Mouse (Mus musculus) heart, embryonic 14.5 days (tissue): ENCODE data around the gene Oprd1. TPM values are rescaled to one million over a fixed set of nuclear protein-coding genes. Genes with fewer than 3 reads are reported as not detected.

Experiments used
- ATAC-seq: fragments of 200-750 bp; cut with Nextera tagmentation; 2 replicates; pipeline ENCODE4 v1.8.0; 2017; ENCODE audit warnings: low read depth, moderate TSS enrichment; ENCODE audit not compliant: insufficient number of reproducible peaks, insufficient read depth, low FRiP score
- H3K27ac ChIP-seq, 2 experiments: fragments of 200-500 bp in 1 of 2; fragments of 300-500 bp in 1 of 2; sonication (generic) in 1 of 2; replicated peaks in 1 of 2; 2 replicates each; pipeline ENCODE4 v1.5.1; 2012 to 2014; ENCODE audit warnings: low read depth in 2 of 2, low read length in 2 of 2, control low read depth in 1 of 2, mild to moderate bottlenecking in 1 of 2, mixed read lengths in 1 of 2; ENCODE audit not compliant: control insufficient read depth in 1 of 2, insufficient read depth in 1 of 2
- H3K27me3 ChIP-seq: fragments of 300-500 bp; sonication (generic); 2 replicates; pipeline ENCODE4 v1.6.1; 2014; ENCODE audit warnings: mild to moderate bottlenecking, low read length, control low read depth; ENCODE audit not compliant: control insufficient read depth, insufficient read depth
- H3K36me3 ChIP-seq: fragments of 300-500 bp; sonication (generic); 2 replicates; pipeline ENCODE4 v1.6.1; 2014; ENCODE audit warnings: mild to moderate bottlenecking, control low read depth, low read length, mixed read lengths; ENCODE audit not compliant: control insufficient read depth, insufficient read depth
- H3K4me1 ChIP-seq, 2 experiments: fragments of 200-500 bp in 1 of 2; fragments of 300-500 bp in 1 of 2; sonication (generic) in 1 of 2; 2 replicates each; pipeline ENCODE4 v1.6.1; 2012 to 2014; ENCODE audit warnings: low read length in 2 of 2, control low read depth in 1 of 2, mixed read lengths in 1 of 2; ENCODE audit not compliant: control insufficient read depth in 2 of 2, insufficient read depth in 2 of 2
- H3K4me2 ChIP-seq: fragments of 300-500 bp; sonication (generic); 2 replicates; pipeline ENCODE4 v1.6.1; 2014; ENCODE audit warnings: mild to moderate bottlenecking, low read length
- H3K4me3 ChIP-seq, 2 experiments: fragments of 200-500 bp in 1 of 2; fragments of 300-500 bp in 1 of 2; sonication (generic) in 1 of 2; 2 replicates each; pipeline ENCODE4 v1.5.1; 2012 to 2014; ENCODE audit warnings: low read length in 2 of 2, mild to moderate bottlenecking in 2 of 2, control low read depth in 1 of 2, low read depth in 1 of 2, moderate library complexity in 1 of 2; ENCODE audit not compliant: control insufficient read depth in 1 of 2, insufficient read depth in 1 of 2
- H3K9ac ChIP-seq: fragments of 300-500 bp; sonication (generic); 2 replicates; pipeline ENCODE4 v1.6.1; 2014; ENCODE audit warnings: mild to moderate bottlenecking, low read length
- H3K9me3 ChIP-seq: fragments of 300-500 bp; sonication (generic); 2 replicates; pipeline ENCODE4 v1.6.1; 2016; ENCODE audit warnings: low read length, control low read depth; ENCODE audit not compliant: control insufficient read depth
- WGBS: fragments of 180-500 bp; shearing (Covaris S2); extraction: QIAGEN DNeasy Blood & Tissue Kit; methylation state at CpG from one replicate; pipeline ENCODE4 v1.1.7; 2014; 5-methylcytosine and 5-hydroxymethylcytosine counted together
- polyA plus RNA-seq: library from polyadenylated mRNA; unstranded; fragments of >200 nt; fragmentation: Nextera tagmentation; extraction: Ambion mirVana; gene quantifications from 2 replicates; pipeline ENCODE4 v1.2.1, GENCODE M21; 2014

Gene Oprd1
- polyA plus RNA-seq, 1 experiment from 2014 or later = 0.50 TPM

GRCm38 (mm10) chr4:132127091-132127490 lies 17.2 kb downstream of the Oprd1 start:
- Histone ChIP-seq H3K4me2 (no peak overlapping the region), H3K4me3 (no peak overlapping the region), H3K27ac (peak overlapping the region in 1 of 2 experiments; percentile 64; a peak in 1 of 4 replicates), H3K4me1 (peaks cover 35 to 49% of the 10 kb centered on the region in 2 experiments), H3K9me3 (no peaks in the 10 kb centered on the region), H3K9ac (no peak overlapping the region), H3K27me3 (no peaks in the 10 kb centered on the region), H3K36me3 (no peaks in the 10 kb centered on the region)
- ATAC-seq = no peak
- 63% methylated on average over 8 of the region's 8 CpGs for WGBS

DNA sequence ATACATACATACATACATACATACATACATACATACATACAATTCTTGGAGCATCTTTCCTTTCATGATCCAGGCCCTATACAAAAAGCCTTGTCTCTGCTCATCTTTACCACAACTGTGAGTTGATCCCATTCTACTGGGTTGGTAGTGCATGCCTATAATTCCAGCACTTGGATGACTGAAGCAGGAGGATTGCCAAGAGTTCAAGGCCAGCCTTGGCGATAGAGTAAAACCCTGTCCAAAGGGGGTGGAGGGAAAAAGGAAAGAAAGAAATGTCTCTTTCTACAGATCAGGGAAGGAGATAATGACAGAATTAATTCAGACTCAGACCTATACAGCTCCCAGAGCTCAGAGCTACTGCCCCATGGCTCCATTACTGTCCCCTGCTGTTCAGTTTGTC lies 21.1 kb downstream of the Oprd1 start:
- Histone ChIP-seq H3K27ac (no peak overlapping the region), H3K9ac (no peak overlapping the region), H3K4me2 (no peak overlapping the region), H3K36me3 (no peaks in the 10 kb centered on the region), H3K4me1 (peaks cover 17 to 18% of the 10 kb centered on the region in 2 experiments), H3K9me3 (no peaks in the 10 kb centered on the region), H3K4me3 (no peak overlapping the region), H3K27me3 (no peaks in the 10 kb centered on the region)
- no peak for ATAC-seq
- 79% methylated on average over 1 of the region's 1 CpGs for WGBS

- Histone ChIP-seq H3K36me3 (no peaks in the 10 kb centered on the region), H3K27me3 (no peaks in the 10 kb centered on the region), H3K9me3 (no peaks in the 10 kb centered on the region), H3K27ac (no peak overlapping the region), H3K4me2 (no peak overlapping the region), H3K4me3 (no peak overlapping the region), H3K9ac (no peak overlapping the region), H3K4me1 (peaks cover 9 to 11% of the 10 kb centered on the region in 2 experiments)
- 79% methylated on average over 5 of the region's 5 CpGs for WGBS
- no peak for ATAC-seq
Measured at GRCm38 (mm10) chr4:132121674-132122073, 22.6 kb downstream of the Oprd1 start.

- Histone ChIP-seq H3K36me3 (no peaks in the 10 kb centered on the region), H3K4me2 (no peak overlapping the region), H3K4me1 (no peaks in the 10 kb centered on the region; a peak in 1 of 4 replicates), H3K9me3 (no peaks in the 10 kb centered on the region), H3K9ac (no peak overlapping the region), H3K4me3 (no peak overlapping the region), H3K27ac (no peak overlapping the region), H3K27me3 (no peaks in the 10 kb centered on the region)
- no peak for ATAC-seq
- 56% methylated on average over 9 of the region's 9 CpGs for WGBS
Measured at GRCm38 (mm10) chr4:132119566-132119965, 24.7 kb downstream of the Oprd1 start.

GRCm38 (mm10) chr4:132116315-132116714 lies 28.0 kb downstream of the Oprd1 start:
- Histone ChIP-seq H3K27ac (no peak overlapping the region), H3K4me1 (peaks cover 0 to 2% of the 10 kb centered on the region in 2 experiments; a peak in 1 of 4 replicates), H3K9ac (no peak overlapping the region), H3K27me3 (peaks cover 12% of the 10 kb centered on the region), H3K9me3 (no peaks in the 10 kb centered on the region), H3K4me2 (no peak overlapping the region), H3K4me3 (no peak overlapping the region), H3K36me3 (no peaks in the 10 kb centered on the region)
- 79% methylated on average over 4 of the region's 4 CpGs for WGBS
- ATAC-seq = no peak

- Histone ChIP-seq H3K9me3 (no peaks in the 10 kb centered on the region), H3K4me2 (peak overlapping the region; percentile 68), H3K4me1 (peaks cover 0 to 2% of the 10 kb centered on the region in 2 experiments; a peak in 1 of 4 replicates), H3K4me3 (peak overlapping the region; percentile 37 to 38), H3K9ac (peak overlapping the region; percentile 57), H3K27ac (no peak overlapping the region), H3K36me3 (no peaks in the 10 kb centered on the region), H3K27me3 (peaks cover 12% of the 10 kb centered on the region)
- WGBS = 28% methylated on average over 53 of the region's 53 CpGs
- no peak; the same call in 1 of the 2 replicates for ATAC-seq
Measured at GRCm38 (mm10) chr4:132113411-132114095, 30.7 kb downstream of the Oprd1 start.

- peaks cover 12% of the 10 kb centered on the region for H3K27me3 ChIP-seq
- peaks cover 0 to 2% of the 10 kb centered on the region in 2 experiments; a peak in 1 of 4 replicates for H3K4me1 ChIP-seq
- H3K9me3 ChIP-seq = no peaks in the 10 kb centered on the region
- H3K27ac ChIP-seq = no peak overlapping the region
- H3K4me2 ChIP-seq = no peak overlapping the region
- H3K36me3 ChIP-seq = no peaks in the 10 kb centered on the region
- no peak for ATAC-seq
- WGBS = 70% methylated on average over 4 of the region's 4 CpGs
- no peak overlapping the region for H3K4me3 ChIP-seq
- H3K9ac ChIP-seq = no peak overlapping the region
Measured at GRCm38 (mm10) chr4:132111227-132111626, 33.1 kb downstream of the Oprd1 start.
